Mouse (Mus musculus): Measurements from ENCODE around the gene Rps19bp1.

GRCm38 (mm10) chr15:80216480-80216820, 47.7 kb downstream of the Rps19bp1 start:
- TF ChIP-seq CTCF (IDR thresholded peaks at IDR 0.05; ENCODE audit: low read depth) (no peak), EP300 (optimal IDR thresholded peaks at IDR 0.05) (no peak)

Measured in stomach, postnatal 0 days (tissue).